Mouse (Mus musculus) heart, embryonic 13.5 days (tissue): ENCODE measurements at regions not wholly inside any gene's neighbourhood (a gene's known extent, or its start where the extent isn't known, plus 50 kb on each side); places are given as distances from the start of the nearest gene placed in this dataset.
"Not testable (repeated sequence)": the region's sequence is repeated elsewhere in the genome, so short reads cannot be mapped to it uniquely, and the experiment has no call there.

Source experiments
- ATAC-seq: fragments of 200-750 bp; cut with Nextera tagmentation; 2 replicates; pipeline ENCODE4 v1.8.0; 2017; ENCODE audit warnings: moderate TSS enrichment; ENCODE audit not compliant: insufficient number of reproducible peaks, low FRiP score, low TSS enrichment; ENCODE audit errors: extremely low read depth
- H3K27ac ChIP-seq: fragments of 300-500 bp; sonication (generic); replicated peaks from 2 replicates; pipeline ENCODE4 v1.5.1; 2015; ENCODE audit warnings: moderate library complexity, mild to moderate bottlenecking, inconsistent platforms
- H3K27me3 ChIP-seq: fragments of 300-500 bp; sonication (generic); replicated peaks from 2 replicates; pipeline ENCODE4 v1.6.1; 2015; ENCODE audit warnings: mild to moderate bottlenecking, inconsistent platforms
- H3K36me3 ChIP-seq: fragments of 300-500 bp; sonication (generic); 2 replicates; pipeline ENCODE4 v1.6.1; 2015; ENCODE audit warnings: mild to moderate bottlenecking, inconsistent platforms
- H3K4me1 ChIP-seq: fragments of 300-500 bp; sonication (generic); 2 replicates; pipeline ENCODE4 v1.6.1; 2015; ENCODE audit warnings: inconsistent platforms
- H3K4me2 ChIP-seq: fragments of 300-500 bp; sonication (generic); 2 replicates; pipeline ENCODE4 v1.6.1; 2015; ENCODE audit warnings: inconsistent platforms, mild to moderate bottlenecking, moderate library complexity
- H3K4me3 ChIP-seq: fragments of 300-500 bp; sonication (generic); 2 replicates; pipeline ENCODE4 v1.5.1; 2015; ENCODE audit warnings: moderate library complexity, mild to moderate bottlenecking, inconsistent platforms
- H3K9ac ChIP-seq: fragments of 300-500 bp; sonication (generic); 2 replicates; pipeline ENCODE4 v1.6.1; 2015; ENCODE audit warnings: inconsistent platforms, mild to moderate bottlenecking, moderate library complexity
- H3K9me3 ChIP-seq: fragments of 300-500 bp; sonication (generic); 2 replicates; pipeline ENCODE4 v1.6.1; 2016; ENCODE audit warnings: inconsistent platforms
- WGBS: fragments of 180-500 bp; shearing (Covaris S2); methylation state at CpG from one replicate; pipeline ENCODE4 v1.1.7; 2015; ENCODE audit warnings: mixed read lengths; 5-methylcytosine and 5-hydroxymethylcytosine counted together

- not testable (repeated sequence) for H3K9ac ChIP-seq, H3K4me1 ChIP-seq, H3K27ac ChIP-seq, H3K4me3 ChIP-seq, H3K4me2 ChIP-seq, H3K27me3 ChIP-seq, H3K36me3 ChIP-seq, ATAC-seq
- H3K9me3 ChIP-seq, result peaks cover 35% of the 10 kb centered on the region
Observed at GRCm38 (mm10) chr13:12940911-12941310, 64.3 kb downstream of the Prl2c2 start.

GRCm38 (mm10) chr13:12935103-12935502, 70.1 kb downstream of the Prl2c2 start:
- H3K9ac ChIP-seq, H3K4me2 ChIP-seq, H3K4me3 ChIP-seq, H3K4me1 ChIP-seq, H3K36me3 ChIP-seq, H3K27ac ChIP-seq, ATAC-seq, H3K27me3 ChIP-seq: not testable (repeated sequence)
- peaks cover 65% of the 10 kb centered on the region for H3K9me3 ChIP-seq
- 1% methylated on average over 1 of the region's 1 CpGs for WGBS

- H3K4me2 ChIP-seq, ATAC-seq, H3K27ac ChIP-seq, H3K4me3 ChIP-seq, H3K9ac ChIP-seq, H3K4me1 ChIP-seq, H3K36me3 ChIP-seq, H3K27me3 ChIP-seq: not testable (repeated sequence)
- WGBS, result 75% methylated on average over 15 of the region's 15 CpGs
- H3K9me3 ChIP-seq, result peaks cover 72% of the 10 kb centered on the region
Observed at GRCm38 (mm10) chr13:12931907-12932617, 73.1 kb downstream of the Prl2c2 start.

GRCm38 (mm10) chr13:12930566-12930965, 74.6 kb downstream of the Prl2c2 start:
- H3K4me2 ChIP-seq, result no peak overlapping the region
- no peaks in the 10 kb centered on the region for H3K27me3 ChIP-seq
- no peak overlapping the region for H3K27ac ChIP-seq
- peaks cover 85% of the 10 kb centered on the region for H3K9me3 ChIP-seq
- 67% methylated on average over 5 of the region's 5 CpGs for WGBS
- H3K4me1 ChIP-seq, result no peaks in the 10 kb centered on the region
- no peaks in the 10 kb centered on the region for H3K36me3 ChIP-seq
- H3K4me3 ChIP-seq, result no peak overlapping the region
- H3K9ac ChIP-seq, result no peak overlapping the region
- ATAC-seq, result no peak

- Histone ChIP-seq H3K9ac (no peak overlapping the region), H3K4me3 (no peak overlapping the region), H3K4me2 (no peak overlapping the region), H3K4me1 (no peaks in the 10 kb centered on the region), H3K9me3 (peaks cover 82% of the 10 kb centered on the region), H3K36me3 (no peaks in the 10 kb centered on the region), H3K27me3 (no peaks in the 10 kb centered on the region), H3K27ac (no peak overlapping the region)
- ATAC-seq, result no peak
- 80% methylated on average over 5 of the region's 5 CpGs for WGBS
Observed at GRCm38 (mm10) chr13:12929806-12930205, 75.4 kb downstream of the Prl2c2 start.

GRCm38 (mm10) chr13:12927587-12928345, 77.4 kb downstream of the Prl2c2 start:
- no peaks in the 10 kb centered on the region for H3K36me3 ChIP-seq
- no peak overlapping the region for H3K27ac ChIP-seq
- H3K4me2 ChIP-seq, result no peak overlapping the region
- 80% methylated on average over 15 of the region's 15 CpGs for WGBS
- H3K4me1 ChIP-seq, result no peaks in the 10 kb centered on the region
- ATAC-seq, result no peak
- H3K27me3 ChIP-seq, result no peaks in the 10 kb centered on the region
- H3K9ac ChIP-seq, result no peak overlapping the region
- no peak overlapping the region for H3K4me3 ChIP-seq
- H3K9me3 ChIP-seq, result peaks cover 85% of the 10 kb centered on the region

- Histone ChIP-seq H3K4me1 (no peaks in the 10 kb centered on the region), H3K27me3 (no peaks in the 10 kb centered on the region), H3K27ac (no peak overlapping the region), H3K9me3 (peaks cover 80% of the 10 kb centered on the region), H3K4me2 (no peak overlapping the region), H3K4me3 (no peak overlapping the region), H3K9ac (no peak overlapping the region), H3K36me3 (no peaks in the 10 kb centered on the region)
- ATAC-seq, result no peak
- 83% methylated on average over 14 of the region's 14 CpGs for WGBS
Observed at GRCm38 (mm10) chr13:12925604-12926003, 79.6 kb downstream of the Prl2c2 start.

GRCm38 (mm10) chr13:12912902-12913301, 92.3 kb downstream of the Prl2c2 start:
- ATAC-seq, result no peak
- Histone ChIP-seq H3K4me1 (no peaks in the 10 kb centered on the region), H3K4me2 (no peak overlapping the region), H3K36me3 (no peaks in the 10 kb centered on the region), H3K4me3 (no peak overlapping the region), H3K27ac (no peak overlapping the region), H3K27me3 (no peaks in the 10 kb centered on the region), H3K9me3 (peaks cover 58% of the 10 kb centered on the region), H3K9ac (no peak overlapping the region)
- WGBS, result 69% methylated on average over 5 of the region's 5 CpGs

GRCm38 (mm10) chr13:12906151-12906550, 99.0 kb downstream of the Prl2c2 start:
- ATAC-seq, result no peak
- H3K9me3 ChIP-seq, result peaks cover 57% of the 10 kb centered on the region
- no peaks in the 10 kb centered on the region for H3K27me3 ChIP-seq

GRCm38 (mm10) chr13:12889631-12890030, 89.8 kb upstream of the Prl2c3 start:
- H3K9me3 ChIP-seq, result peaks cover 58% of the 10 kb centered on the region
- not testable (repeated sequence) for H3K27ac ChIP-seq, ATAC-seq, H3K27me3 ChIP-seq, H3K4me1 ChIP-seq, H3K4me3 ChIP-seq, H3K36me3 ChIP-seq, H3K9ac ChIP-seq, H3K4me2 ChIP-seq
- WGBS, result 79% methylated on average over 20 of the region's 20 CpGs

More at GRCm38 (mm10) chr13:12906151-12906550, 99.0 kb downstream of the Prl2c2 start:
- no peak overlapping the region for H3K27ac ChIP-seq
- H3K4me1 ChIP-seq, result no peaks in the 10 kb centered on the region
- H3K36me3 ChIP-seq, result no peaks in the 10 kb centered on the region
- no peak overlapping the region for H3K9ac ChIP-seq
- H3K4me2 ChIP-seq, result no peak overlapping the region
- H3K4me3 ChIP-seq, result no peak overlapping the region

- H3K4me3 ChIP-seq, ATAC-seq, H3K4me2 ChIP-seq, H3K36me3 ChIP-seq, H3K27ac ChIP-seq, H3K27me3 ChIP-seq, H3K4me1 ChIP-seq, H3K9ac ChIP-seq: not testable (repeated sequence)
- WGBS, result 56% methylated on average over 3 of the region's 3 CpGs
- peaks cover 51% of the 10 kb centered on the region for H3K9me3 ChIP-seq
Observed at GRCm38 (mm10) chr13:12879506-12879905, 79.6 kb upstream of the Prl2c3 start.

GRCm38 (mm10) chr13:12864946-12865345, 65.1 kb upstream of the Prl2c3 start:
- not testable (repeated sequence) for H3K36me3 ChIP-seq, H3K27ac ChIP-seq, H3K4me1 ChIP-seq, H3K9ac ChIP-seq, H3K27me3 ChIP-seq, ATAC-seq, H3K4me3 ChIP-seq, H3K4me2 ChIP-seq
- 75% methylated on average over 1 of the region's 1 CpGs for WGBS
- H3K9me3 ChIP-seq, result peaks cover 43% of the 10 kb centered on the region
